Mouse (Mus musculus): ENCODE data around the gene Tnk2. TPM values are rescaled to one million over a fixed set of nuclear protein-coding genes. Genes with fewer than 3 reads are reported as not detected.

Gene Tnk2
- polyA plus RNA-seq, 1 experiment: 24.1 TPM

DNA sequence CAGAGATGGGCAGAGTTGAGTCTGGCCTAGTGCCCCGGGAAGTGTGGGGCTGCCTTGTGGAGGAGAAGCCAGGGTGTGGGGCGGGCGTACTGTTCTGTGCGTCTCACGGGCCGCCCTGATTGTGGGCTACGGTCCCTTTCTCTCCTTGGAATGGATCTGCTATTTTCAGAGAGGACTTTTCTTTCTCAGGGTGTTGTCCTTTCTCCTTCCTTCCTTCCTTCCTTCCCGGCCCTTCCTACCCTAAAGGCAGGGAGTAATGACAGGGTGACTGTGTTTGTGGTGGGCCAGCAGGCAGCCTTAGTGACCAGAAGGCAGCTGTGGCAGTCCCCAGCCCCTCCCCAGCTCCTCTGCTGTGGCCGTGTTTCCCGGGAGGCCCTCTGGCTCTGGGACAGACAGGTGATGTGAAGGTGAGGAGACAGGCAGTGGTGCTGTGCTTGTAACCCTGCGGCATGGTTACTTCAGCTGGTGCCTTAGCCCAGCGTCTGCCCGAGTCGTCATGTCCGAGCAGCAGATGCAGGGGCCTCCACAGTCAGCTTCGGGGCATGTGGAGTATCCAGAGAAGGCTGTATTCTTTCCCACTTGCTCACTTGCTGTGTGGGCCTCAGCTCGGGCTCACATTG lies 30.6 kb downstream of the Tnk2 start:
- H3K27ac ChIP-seq (replicated peaks; ENCODE audit: low read depth, low read length): peak overlapping the region; percentile 10; the same call in 1 of the 2 replicates

DNA sequence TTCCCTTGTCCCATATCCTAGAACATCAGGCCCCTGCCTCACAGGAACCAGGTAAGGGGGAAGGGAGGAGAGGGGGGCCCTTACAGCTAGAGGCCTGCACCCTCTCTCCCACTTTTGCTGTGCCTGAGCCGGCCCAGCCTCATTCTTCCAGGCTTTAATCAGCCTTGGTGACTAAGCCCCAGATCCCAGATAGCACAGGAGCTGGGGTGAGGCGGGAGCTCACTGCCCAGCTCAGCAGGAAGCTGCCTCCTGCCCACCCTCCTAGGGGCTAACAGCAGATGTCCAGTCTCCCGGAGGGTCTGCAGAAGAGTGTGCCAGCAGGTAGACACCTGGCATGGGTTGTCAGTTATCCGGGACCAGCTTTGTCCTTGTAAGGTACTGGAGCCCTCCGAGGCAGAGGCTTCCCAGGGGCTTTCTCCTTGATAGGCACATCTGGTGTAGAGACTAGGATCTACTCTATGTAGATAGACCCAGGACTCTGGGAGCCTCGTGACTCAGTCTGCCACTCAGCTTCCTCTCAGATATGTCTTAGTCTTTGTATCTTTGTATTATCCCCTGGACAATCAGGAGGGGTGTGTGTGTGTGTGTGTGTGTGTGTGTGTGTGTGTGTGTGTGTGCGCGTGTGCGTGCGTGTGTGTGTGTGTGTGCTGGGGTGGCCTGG lies 33.5 kb downstream of the Tnk2 start:
- H3K4me3 ChIP-seq (ENCODE audit: insufficient read depth, low read depth, low read length): no peak overlapping the region
- no peak overlapping the region for H3K27ac ChIP-seq (replicated peaks; ENCODE audit: low read depth, low read length)
- peaks cover 17% of the 10 kb centered on the region for H3K4me1 ChIP-seq (ENCODE audit: control insufficient read depth, insufficient read depth, insufficient read length, low read length)

More for the DNA sequence above, 30.6 kb downstream of the Tnk2 start:
- no peak overlapping the region for H3K4me3 ChIP-seq (ENCODE audit: insufficient read depth, low read depth, low read length)
- peaks cover 18% of the 10 kb centered on the region for H3K4me1 ChIP-seq (ENCODE audit: control insufficient read depth, insufficient read depth, insufficient read length, low read length)

DNA sequence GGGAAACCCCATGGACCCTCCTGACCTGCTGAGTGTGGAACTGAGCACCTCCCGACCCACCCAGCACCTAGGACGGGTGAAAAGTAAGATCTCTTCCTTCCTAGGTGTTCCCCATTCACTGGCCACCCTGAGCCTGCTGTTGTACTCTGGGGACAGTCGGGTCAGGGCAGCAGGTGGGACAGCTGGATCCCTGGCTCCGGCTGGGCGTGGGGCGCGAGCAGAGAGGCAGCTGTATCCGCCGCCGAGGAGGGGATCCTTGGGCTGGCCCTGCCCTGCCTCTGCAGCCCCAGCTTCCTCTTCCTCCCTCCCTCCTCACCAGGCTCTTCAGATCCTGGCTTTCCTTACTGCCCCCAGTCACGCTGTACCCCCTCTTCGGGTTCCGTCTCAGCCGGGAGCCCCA lies 34.2 kb downstream of the Tnk2 start:
- no peak overlapping the region for H3K27ac ChIP-seq (replicated peaks; ENCODE audit: low read depth, low read length)
- H3K4me1 ChIP-seq (ENCODE audit: control insufficient read depth, insufficient read depth, insufficient read length, low read length): peaks cover 12% of the 10 kb centered on the region

DNA sequence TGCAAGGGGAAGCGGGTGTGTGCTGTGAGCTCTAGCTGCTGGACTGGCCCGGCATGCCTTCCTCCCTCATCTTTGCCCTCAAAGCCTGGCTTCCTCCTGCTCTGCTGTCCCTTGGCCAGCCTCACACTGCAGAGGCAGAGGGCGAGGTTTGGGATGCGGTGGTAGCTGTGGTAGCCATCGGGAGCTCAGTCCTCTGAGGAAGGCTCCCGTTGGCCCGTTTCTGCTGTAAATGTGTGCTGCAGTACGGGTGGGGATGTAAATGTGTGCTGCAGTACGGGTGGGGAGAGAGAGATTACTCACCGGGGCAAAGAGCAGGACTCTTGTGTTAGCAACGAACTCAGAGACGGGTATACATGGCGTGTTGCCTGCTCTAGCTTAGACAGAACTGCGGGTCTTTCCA lies 35.1 kb downstream of the Tnk2 start:
- Histone ChIP-seq H3K4me1 (ENCODE audit: control insufficient read depth, insufficient read depth, insufficient read length, low read length) (peaks cover 7% of the 10 kb centered on the region; the same call in 1 of the 2 replicates), H3K4me3 (ENCODE audit: insufficient read depth, low read depth, low read length) (no peak overlapping the region), H3K27ac (replicated peaks; ENCODE audit: low read depth, low read length) (no peak overlapping the region)

More for the DNA sequence above, 34.2 kb downstream of the Tnk2 start:
- H3K4me3 ChIP-seq (ENCODE audit: insufficient read depth, low read depth, low read length): no peak overlapping the region

DNA sequence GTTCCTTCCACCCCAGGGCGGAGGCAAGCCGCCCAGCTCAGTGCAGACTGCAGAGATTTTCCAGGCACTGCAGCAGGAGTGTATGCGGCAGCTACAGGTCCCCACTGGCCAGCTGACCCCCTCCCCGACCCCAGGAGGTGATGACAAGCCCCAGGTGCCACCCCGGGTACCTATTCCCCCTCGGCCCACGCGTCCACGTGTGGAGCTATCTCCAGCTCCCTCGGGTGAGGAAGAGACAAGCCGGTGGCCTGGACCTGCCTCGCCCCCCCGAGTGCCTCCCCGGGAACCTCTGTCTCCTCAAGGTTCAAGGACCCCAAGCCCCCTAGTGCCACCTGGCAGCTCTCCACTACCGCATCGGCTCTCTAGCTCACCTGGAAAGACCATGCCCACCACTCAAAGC lies 36.3 kb downstream of the Tnk2 start:
- Histone ChIP-seq H3K27ac (replicated peaks; ENCODE audit: low read depth, low read length) (no peak overlapping the region), H3K4me3 (ENCODE audit: insufficient read depth, low read depth, low read length) (no peak overlapping the region), H3K4me1 (ENCODE audit: control insufficient read depth, insufficient read depth, insufficient read length, low read length) (peaks cover 2% of the 10 kb centered on the region; the same call in 1 of the 2 replicates)

DNA sequence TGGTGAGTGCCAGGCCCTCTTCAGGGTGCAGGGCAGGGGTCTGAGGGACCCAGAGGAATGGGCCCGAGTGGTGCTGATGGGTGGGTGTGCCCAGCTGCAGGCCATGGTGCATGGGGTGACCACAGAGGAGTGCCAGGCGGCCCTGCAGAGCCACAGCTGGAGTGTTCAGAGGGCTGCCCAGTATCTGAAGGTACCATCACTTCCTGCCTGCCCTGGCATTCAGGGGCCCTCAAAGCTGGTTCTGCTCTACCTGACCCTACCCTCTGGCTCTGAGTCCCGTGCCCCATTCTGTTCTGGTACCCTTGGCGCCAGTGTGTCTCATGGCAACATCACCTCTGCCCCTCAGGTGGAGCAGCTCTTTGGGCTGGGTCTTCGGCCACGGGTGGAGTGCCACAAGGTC lies 37.1 kb downstream of the Tnk2 start:
- no peak overlapping the region for H3K27ac ChIP-seq (replicated peaks; ENCODE audit: low read depth, low read length)

DNA sequence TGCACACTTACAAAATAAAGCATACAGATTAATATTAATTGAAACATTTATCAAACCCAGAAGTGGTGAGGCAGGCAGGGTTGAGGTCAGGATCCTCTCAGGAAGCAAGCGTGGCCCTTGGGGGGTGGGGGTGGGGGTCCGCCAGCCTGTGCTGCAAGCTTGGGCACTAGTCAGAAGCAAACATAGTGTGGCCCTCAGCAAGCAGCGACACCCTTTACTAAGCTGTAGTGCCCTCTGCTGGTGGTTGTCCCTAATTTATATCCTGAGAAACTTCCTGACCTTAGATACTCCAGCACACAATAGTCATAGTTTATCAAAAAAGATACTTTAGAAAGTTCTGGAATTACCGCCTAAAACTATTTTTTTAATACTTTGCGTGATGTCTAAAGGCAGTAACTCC lies 38.5 kb downstream of the Tnk2 start:
- Histone ChIP-seq H3K4me3 (ENCODE audit: insufficient read depth, low read depth, low read length) (no peak overlapping the region), H3K27ac (replicated peaks; ENCODE audit: low read depth, low read length) (no peak overlapping the region), H3K4me1 (ENCODE audit: control insufficient read depth, insufficient read depth, insufficient read length, low read length) (peaks cover 5% of the 10 kb centered on the region)

More for the DNA sequence above, 37.1 kb downstream of the Tnk2 start:
- H3K4me3 ChIP-seq (ENCODE audit: insufficient read depth, low read depth, low read length): no peak overlapping the region
- H3K4me1 ChIP-seq (ENCODE audit: control insufficient read depth, insufficient read depth, insufficient read length, low read length): peaks cover 5% of the 10 kb centered on the region

DNA sequence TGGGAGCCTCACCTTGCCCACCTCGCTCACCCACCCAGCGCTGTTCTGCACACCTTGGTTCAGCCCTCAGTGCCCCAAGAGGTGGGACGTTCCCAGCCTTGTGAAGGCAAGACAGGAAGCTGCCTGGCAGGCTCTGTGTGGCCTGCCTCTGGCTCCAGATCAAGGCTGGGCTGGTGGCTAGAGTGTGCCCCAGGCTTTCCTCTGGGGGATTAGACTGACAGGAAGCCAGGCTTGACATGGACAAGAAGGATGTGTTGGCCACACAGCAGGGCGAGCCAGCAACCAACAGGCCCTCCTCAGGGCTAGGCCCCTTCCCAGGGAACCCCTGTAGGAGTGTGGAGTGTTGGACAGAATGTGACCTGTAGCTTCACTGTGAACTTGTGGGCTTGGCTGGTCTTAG lies 39.2 kb downstream of the Tnk2 start:
- no peak overlapping the region for H3K27ac ChIP-seq (replicated peaks; ENCODE audit: low read depth, low read length)
- H3K4me1 ChIP-seq (ENCODE audit: control insufficient read depth, insufficient read depth, insufficient read length, low read length): peaks cover 5% of the 10 kb centered on the region
- H3K4me3 ChIP-seq (ENCODE audit: insufficient read depth, low read depth, low read length): no peak overlapping the region

DNA sequence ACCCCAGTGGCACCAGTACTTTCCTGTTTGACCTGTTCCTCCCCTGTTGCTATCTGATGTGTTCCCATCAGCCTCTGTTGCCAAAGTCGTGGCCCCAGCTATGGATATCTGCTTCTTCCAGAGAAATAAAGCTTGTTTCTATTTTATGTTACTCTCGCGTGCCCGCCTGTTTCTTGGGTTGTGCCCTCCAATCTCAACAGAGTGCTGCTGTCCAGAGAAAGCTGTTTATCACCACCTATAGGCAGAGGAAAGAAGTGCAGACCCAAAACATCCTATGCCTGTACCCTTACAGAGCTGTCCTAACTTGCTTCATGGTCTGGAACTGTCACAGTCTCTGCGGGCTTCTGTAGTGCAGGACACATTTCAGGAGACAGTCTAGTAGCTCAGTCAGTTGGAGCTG lies 39.7 kb downstream of the Tnk2 start:
- Histone ChIP-seq H3K4me3 (ENCODE audit: insufficient read depth, low read depth, low read length) (no peak overlapping the region), H3K27ac (replicated peaks; ENCODE audit: low read depth, low read length) (no peak overlapping the region), H3K4me1 (ENCODE audit: control insufficient read depth, insufficient read depth, insufficient read length, low read length) (peaks cover 5% of the 10 kb centered on the region)

DNA sequence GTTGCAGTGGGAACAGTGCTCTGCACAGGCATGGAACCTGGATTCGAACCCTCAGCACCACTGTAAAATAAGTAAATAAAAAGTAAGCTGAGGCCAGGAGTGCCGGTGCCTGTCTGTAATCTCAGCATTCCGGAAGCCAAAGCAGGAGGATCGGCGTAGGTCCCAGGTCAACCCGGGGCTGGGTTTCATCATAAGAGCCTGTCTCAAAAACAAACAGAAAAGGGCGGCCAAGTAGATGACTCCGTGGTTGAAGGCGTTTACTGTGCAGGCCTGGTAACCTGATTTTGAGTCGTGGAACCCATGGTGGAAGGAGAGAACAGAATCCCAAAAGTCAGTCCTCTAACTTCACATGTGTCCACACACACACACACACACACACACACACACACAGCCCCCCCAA lies 41.7 kb downstream of the Tnk2 start:
- no peak overlapping the region for H3K4me3 ChIP-seq (ENCODE audit: insufficient read depth, low read depth, low read length)
- H3K4me1 ChIP-seq (ENCODE audit: control insufficient read depth, insufficient read depth, insufficient read length, low read length): peaks cover 5% of the 10 kb centered on the region
- no peak overlapping the region for H3K27ac ChIP-seq (replicated peaks; ENCODE audit: low read depth, low read length)

DNA sequence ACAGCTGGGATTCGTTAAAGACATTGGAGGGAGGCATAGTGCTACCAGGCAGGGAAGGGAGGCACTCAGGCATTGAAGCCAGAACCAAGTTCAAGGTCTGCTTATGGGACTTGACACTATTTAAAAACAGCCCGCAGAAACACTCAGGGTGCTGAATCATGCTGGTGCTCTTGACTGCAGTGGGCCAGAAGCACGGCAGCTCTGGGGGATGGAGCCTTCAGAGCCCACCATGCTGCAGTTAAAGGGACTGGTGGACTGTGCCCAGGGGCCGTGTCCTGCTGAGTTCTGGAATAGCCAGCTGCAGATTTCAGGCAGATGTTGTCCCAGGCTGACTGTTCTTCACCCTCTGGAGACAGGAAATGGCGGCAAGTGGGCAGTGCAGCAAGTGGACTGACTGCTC lies 42.3 kb downstream of the Tnk2 start:
- H3K27ac ChIP-seq (replicated peaks; ENCODE audit: low read depth, low read length): no peak overlapping the region
- H3K4me1 ChIP-seq (ENCODE audit: control insufficient read depth, insufficient read depth, insufficient read length, low read length): peaks cover 5% of the 10 kb centered on the region
- no peak overlapping the region for H3K4me3 ChIP-seq (ENCODE audit: insufficient read depth, low read depth, low read length)

DNA sequence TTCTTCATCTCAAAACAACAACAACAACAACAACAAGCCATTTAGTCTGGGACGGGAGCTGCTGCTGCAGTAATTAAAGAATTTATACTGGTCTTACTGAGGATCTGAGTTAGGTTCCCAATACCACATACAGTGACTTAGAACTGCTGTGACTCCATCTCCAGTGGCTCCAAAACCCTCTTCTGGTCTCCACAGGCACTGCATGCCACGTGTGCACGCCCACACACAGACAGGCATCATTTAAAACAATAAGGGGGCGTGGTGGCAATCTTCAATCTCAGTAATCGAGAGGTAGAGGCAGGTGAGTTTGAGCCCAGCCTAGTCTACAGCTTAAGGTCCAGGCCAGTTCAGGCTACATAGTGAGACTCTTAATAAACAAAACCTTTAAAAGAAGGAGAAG lies 43.5 kb downstream of the Tnk2 start:
- H3K27ac ChIP-seq (replicated peaks; ENCODE audit: low read depth, low read length): no peak overlapping the region
- peaks cover 5% of the 10 kb centered on the region for H3K4me1 ChIP-seq (ENCODE audit: control insufficient read depth, insufficient read depth, insufficient read length, low read length)
- H3K4me3 ChIP-seq (ENCODE audit: insufficient read depth, low read depth, low read length): no peak overlapping the region

DNA sequence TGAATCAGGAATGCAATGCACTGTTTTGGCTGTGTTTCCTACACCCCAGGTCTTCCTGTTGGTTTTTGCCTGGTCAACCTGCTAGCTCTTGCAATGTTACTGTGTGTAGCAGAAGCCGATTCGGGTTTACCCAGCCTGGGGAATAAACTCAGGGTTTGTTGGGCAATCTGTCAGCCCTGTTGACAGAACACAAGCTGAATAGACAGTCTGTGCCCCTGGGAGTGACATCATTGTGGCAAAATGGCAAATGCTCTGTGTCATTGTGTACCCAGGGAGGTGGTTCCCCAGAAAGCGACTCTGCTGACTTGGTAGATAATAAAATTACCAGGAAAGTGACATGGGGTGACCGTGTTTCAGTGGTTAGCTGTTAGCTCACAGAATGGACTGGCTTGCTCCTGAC lies 45.1 kb downstream of the Tnk2 start:
- Histone ChIP-seq H3K4me1 (ENCODE audit: control insufficient read depth, insufficient read depth, insufficient read length, low read length) (peaks cover 3% of the 10 kb centered on the region), H3K4me3 (ENCODE audit: insufficient read depth, low read depth, low read length) (no peak overlapping the region), H3K27ac (replicated peaks; ENCODE audit: low read depth, low read length) (no peak overlapping the region)

DNA sequence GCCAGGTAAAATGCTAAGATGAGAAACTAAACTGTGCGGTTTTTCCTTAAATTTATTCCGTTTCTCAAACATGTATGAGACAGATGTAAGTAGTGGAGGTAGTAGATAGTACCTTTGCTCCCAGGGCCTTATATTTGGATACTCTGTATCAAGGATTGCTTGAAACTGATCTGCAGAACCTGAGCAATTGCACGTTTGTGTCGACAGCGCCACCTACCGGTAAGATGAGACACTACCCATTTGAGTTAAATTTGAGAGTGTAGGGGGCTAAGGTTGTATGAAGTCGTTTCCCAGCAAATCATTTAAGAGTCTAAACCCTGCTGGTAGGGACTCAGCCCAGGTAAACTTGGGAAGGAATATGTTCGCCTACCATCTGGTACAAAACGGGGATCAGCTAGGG lies 45.8 kb downstream of the Tnk2 start:
- Histone ChIP-seq H3K27ac (replicated peaks; ENCODE audit: low read depth, low read length) (no peak overlapping the region), H3K4me1 (ENCODE audit: control insufficient read depth, insufficient read depth, insufficient read length, low read length) (peaks cover 3% of the 10 kb centered on the region), H3K4me3 (ENCODE audit: insufficient read depth, low read depth, low read length) (no peak overlapping the region)

DNA sequence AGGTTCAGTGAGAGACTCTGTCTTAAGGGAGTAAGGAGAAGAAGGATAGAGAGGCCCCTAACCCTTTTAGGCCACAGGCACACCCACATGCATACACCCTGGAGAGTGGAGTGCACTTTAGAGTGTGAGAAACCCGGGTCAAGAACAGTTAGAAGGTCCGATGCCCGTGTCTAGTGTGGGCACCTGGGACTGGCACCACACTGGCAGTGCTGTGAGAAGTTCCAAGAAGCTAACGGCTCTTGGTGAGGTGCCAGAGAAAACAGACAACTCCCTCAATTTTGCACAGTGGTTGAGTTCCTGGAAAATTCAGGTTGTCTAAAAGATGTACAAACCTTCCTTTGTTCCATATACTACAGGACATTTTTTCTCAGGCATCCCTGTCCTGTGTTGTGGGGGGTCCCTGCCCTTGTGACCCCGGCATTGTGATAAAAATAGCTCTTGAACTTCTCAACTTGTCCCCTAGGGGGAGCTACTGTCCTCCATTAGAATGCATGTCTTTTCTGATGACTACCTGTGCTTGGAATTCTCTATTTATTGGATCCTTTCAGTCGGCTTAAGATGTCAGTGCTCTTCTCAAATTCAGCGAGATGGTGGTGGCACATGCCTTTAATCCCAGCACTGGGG lies 53.3 kb downstream of the Tnk2 start:
- H3K4me3 ChIP-seq (ENCODE audit: insufficient read depth, low read depth, low read length): no peak overlapping the region
- H3K27ac ChIP-seq (replicated peaks; ENCODE audit: low read depth, low read length): no peak overlapping the region
- peaks cover 3% of the 10 kb centered on the region; the same call in 1 of the 2 replicates for H3K4me1 ChIP-seq (ENCODE audit: control insufficient read depth, insufficient read depth, insufficient read length, low read length)
